Mouse (Mus musculus): ENCODE results near the gene Mesp1.
"Not testable (repeated sequence)": the region's sequence is repeated elsewhere in the genome, so short reads cannot be mapped to it uniquely, and the experiment has no call there.

The Mesp1 gene

GRCm38 (mm10) chr7:79792635-79793421 lies 760 bp downstream of the Mesp1 start:
- DNase-seq (ENCODE audit: low spot score in 2 of 2): peak in 1 of 2 experiments; percentile 39

GRCm38 (mm10) chr7:79789812-79790211 lies 3.8 kb downstream of the Mesp1 start:
- not testable (repeated sequence) for DNase-seq (ENCODE audit: low spot score in 2 of 2)

DNA sequence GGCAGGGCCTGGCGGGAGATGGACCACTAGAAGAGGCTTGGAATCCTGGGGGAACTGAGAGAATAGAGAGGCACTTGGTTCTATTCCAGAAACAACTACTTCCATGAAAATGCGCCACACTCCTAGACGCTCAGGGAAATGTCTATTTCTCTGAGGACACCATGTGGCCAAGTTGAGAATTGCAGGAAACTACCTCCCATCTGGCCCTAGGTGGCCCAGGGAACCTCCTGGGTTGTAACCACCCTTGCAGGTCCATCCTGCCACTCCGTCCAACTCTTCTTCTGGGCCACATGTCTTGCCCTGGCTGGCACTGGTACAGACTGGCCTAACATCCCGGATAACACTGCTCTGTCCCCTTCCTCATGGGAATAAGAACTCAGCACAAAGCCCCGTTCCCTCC lies 7.3 kb downstream of the Mesp1 start:
- DNase-seq (ENCODE audit: low spot score in 2 of 2): peak; percentile 18 to 55

GRCm38 (mm10) chr7:79782516-79782855 lies 11.1 kb downstream of the Mesp1 start:
- DNase-seq (ENCODE audit: low spot score in 2 of 2): no peak

DNA sequence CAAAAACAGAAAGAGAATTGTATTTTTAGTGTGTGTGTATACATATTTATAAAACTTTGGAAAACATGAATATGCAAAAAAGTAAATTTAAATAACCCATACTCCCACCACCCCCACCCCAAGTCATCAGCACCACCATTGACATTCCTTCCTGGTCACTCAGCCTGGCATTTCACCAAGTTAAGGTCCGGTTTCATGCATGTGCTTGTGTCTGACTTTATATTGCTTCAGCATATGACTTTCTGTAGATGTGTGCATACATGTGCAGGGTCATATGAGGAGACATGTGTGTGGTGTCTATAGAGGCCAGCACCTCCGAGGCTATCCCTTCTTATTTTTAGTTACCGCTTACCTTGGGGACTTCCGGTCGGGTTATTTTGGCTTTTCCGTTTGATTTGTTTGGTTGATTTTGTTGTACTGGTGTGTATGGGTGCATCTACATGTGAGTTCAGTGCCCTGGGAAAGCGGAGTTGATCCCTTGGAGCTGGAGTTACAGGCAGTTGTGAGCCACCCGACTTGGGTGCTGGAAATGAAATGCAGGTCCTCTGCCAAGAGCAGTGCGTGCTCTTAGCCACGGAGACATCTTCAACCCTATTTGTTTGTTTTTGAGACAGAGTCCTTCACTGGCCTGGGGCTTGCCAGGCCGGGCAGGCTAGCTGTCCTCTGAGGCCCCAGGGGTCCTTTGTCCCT lies 11.6 kb downstream of the Mesp1 start:
- DNase-seq (ENCODE audit: low spot score in 2 of 2): no peak

DNA sequence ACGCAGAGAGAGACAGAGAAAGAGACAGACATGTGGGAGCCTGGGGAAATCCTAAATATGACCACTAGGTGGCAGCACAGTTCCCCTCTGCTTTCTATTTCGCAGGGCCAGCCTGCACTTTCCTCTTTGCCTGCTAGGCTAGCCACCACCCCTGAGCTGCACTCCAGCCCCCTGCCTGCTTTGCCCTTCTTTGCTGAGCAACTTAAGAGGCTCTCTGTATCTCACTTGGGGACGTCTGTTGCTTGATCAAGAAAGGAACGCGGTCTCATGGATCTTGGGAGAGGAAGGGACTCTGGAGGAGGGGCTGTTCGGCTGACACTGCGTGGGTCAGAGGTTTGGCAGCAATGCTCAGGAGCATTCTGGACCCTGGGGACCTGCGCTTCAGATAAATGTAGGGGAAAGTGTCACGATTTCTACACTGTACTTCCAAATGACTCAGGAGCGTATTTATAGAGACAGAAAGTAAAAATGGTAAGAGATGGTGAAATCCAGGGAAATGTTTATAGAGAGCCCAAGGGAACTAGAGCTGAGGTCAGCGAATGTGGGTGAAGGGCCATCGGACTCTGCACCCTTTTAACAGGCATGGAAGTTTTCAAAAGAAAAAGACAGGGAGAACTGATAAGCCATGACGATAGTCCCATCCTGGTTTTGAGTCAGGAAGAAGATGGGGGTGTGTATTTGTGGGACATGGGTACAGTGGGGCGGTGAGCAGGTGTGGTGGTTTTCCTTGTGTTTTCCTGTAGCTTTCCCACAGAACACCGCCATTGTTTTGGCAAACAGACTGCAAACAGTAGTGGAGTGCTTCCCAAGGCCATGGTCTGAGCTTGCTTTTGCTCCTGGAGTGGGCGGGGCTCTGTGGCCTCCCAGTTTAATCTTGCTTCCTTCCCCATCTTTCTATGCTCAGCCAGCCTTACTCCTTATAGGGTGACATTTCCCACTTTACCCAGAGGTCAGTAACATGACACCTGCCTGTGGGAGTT lies 12.7 kb downstream of the Mesp1 start:
- DNase-seq (ENCODE audit: low spot score in 2 of 2): peak; percentile 48 to 53

GRCm38 (mm10) chr7:79771561-79772512 lies 21.8 kb downstream of the Mesp1 start:
- DNase-seq (ENCODE audit: low spot score in 2 of 2): no peak

GRCm38 (mm10) chr7:79769664-79770063 lies 23.9 kb downstream of the Mesp1 start:
- no peak for DNase-seq (ENCODE audit: low spot score in 2 of 2)

DNA sequence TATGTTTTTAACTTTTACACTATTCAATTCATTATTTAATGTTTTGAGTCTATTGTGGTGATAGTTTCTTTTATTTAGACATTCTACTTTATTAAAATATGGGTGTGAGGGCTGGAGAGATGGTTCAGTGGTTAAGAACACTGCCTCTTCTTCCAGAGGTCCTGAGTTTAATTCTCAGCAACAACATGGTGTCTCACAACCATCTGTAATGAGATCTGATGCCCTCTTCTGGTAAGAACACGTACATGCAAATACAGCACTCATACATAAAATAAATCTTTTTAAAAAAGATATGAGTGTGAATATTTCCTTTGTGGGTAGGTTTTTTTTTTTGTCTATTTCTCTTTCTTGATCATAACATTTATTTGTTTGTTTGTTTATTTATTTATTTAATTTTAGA lies 27.6 kb downstream of the Mesp1 start:
- no peak for DNase-seq (ENCODE audit: low spot score in 2 of 2)

DNA sequence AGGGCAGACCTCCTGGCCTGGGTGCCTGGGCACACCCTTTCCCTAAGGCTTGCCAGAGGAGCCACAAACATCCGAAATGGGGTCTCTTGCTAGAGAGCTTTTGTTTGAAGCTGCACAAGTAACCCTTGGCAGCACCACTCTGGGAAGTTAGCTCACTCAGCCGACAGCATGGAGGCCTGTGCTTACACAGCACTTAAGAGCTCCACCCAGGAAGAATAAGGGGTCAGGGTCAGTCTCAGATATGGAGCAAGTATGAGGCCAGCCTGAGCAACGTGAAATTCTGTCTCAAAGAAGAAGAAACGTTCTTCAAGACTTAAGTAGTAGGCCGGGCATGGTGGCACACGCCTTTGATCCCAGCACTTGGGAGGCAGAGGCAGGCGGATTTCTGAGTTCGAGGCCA lies 31.5 kb downstream of the Mesp1 start:
- no peak for DNase-seq (ENCODE audit: low spot score in 2 of 2)

GRCm38 (mm10) chr7:79761124-79761876 lies 32.3 kb downstream of the Mesp1 start:
- DNase-seq (ENCODE audit: low spot score in 2 of 2): no peak

DNA sequence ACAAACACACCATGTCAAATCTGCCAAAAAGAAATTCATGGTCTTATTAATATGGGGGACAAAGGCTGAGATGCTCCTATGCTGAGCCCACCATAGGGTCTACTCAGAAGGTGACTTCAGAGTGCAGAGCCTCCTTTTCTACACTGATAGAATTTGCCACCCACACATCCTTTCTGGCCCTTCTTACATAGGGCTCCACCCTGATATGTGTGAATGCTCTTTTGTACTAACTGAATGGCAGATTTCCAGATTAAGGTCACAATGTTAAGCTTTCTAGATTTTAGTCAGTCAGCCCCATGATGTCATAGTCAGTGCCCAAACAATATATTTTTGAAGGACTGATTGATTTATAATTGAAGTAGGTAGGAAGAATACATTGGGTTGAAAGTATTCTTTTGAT lies 33.8 kb downstream of the Mesp1 start:
- DNase-seq (ENCODE audit: low spot score in 2 of 2): no peak

GRCm38 (mm10) chr7:79758176-79758575 lies 35.4 kb downstream of the Mesp1 start:
- DNase-seq (ENCODE audit: low spot score in 2 of 2): no peak

DNA sequence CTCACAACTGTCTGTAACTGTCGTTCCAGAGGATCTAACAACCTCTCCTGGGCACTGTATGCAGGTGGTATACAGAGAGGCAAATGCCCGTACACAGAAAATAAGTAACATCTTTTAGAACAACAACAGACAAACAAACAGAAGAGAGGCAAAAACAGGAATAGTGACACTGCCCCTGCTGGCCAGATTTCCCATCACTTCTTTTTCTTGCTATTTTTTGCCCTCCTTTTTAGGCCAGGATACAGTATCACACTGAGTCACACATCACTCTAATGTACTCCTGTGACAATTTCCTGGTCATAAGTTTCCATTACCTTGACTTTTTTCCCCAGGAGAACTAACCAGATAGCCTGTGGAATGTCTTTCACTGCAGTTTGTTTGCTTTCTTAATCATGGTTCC lies 37.3 kb downstream of the Mesp1 start:
- no peak for DNase-seq (ENCODE audit: low spot score in 2 of 2)

GRCm38 (mm10) chr7:79749511-79749910 lies 44.1 kb downstream of the Mesp1 start:
- DNase-seq (ENCODE audit: low spot score in 2 of 2): no peak

DNA sequence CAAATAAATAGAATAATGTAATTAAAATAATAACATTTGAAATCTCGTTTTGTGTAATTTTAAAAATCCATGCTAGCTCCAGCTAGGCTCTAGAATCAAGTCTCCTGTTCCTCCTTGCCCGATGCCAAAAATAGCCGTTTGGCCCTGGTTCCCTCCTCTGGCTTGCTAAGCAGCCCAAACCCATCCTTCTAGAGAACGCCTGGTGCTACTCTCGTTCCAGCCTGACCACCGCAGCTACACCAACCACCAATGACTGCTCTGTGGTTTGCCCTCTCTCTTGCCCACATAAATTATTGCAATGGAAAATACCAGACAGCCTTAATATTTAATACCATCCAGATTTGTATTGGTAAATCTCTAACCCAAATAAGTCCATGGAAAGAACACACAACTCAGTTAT lies 45.9 kb downstream of the Mesp1 start:
- no peak for DNase-seq (ENCODE audit: low spot score in 2 of 2)

DNA sequence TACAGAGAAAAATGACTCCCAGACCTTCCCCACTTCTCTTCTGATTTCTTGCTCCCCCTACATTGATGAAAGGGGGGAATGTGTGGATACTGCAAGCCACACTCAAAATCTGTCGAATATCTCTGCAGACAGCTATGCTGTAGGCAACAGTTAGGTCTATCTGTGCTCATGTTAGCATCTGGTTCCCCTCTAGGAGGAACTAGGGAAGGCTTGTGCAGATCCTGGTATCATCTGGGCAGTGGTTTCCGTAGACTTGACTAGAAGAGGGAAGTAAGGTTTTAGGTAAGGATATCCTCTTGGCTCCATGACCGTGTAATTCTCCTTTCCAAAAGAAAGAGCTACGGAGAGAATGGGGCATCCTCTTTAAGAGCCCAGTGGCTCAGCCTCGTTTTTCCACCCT lies 49.0 kb downstream of the Mesp1 start:
- no peak for DNase-seq (ENCODE audit: low spot score in 2 of 2)

- no peak for DNase-seq (ENCODE audit: low spot score in 2 of 2)
Observed at GRCm38 (mm10) chr7:79744051-79744450, 49.5 kb downstream of the Mesp1 start.

DNA sequence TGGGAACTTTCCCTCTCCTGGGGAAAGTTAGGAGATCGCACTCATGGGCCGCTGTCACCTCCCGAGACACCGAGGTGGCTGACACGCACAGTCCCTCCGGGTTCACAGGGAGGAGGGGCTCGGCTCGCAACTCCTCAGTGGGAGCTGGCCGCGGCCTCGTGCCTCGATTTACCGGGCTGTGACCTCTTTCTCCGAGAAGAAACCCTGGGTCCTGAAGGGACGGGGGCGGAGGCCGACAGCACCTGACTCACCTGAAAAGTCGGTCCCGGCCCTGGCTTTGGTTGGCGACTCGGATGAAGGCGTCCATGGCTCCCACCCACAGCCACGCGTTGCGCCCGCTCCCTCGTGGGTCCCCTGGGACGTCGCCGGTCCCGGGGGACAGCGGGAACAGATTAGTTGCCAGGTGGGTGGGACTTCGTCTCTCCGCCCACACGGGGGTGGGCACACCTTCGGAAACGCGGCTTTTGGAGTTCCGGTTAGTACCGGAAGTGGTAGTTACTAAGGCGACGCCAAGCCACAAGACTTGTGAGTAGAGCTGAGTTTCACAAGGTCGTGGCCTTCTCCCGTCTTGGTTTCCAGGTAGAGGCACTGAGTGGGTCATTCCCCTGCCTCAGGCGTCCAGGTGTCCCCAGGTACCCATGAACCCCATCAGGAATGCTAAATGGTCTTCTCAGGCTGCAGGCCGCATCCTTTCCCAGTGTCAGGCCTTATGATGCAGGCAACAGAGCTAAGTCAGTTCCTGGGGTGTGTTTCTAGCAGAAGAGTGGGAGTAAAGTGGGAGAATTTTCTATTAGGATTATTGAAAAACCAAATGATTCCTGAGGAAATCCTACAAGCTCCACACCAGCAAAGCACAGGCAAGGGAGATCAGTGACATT lies 50.7 kb downstream of the Mesp1 start, which contains the start of the genes Pex11a and Wdr93:
Gene Pex11a (minus strand): TSS at position 473 of the 878 bp plus-strand sequence.
Gene Wdr93 (plus strand): TSS at position 505 of the 878 bp plus-strand sequence.
- peak; percentile 67 to 81 for DNase-seq (ENCODE audit: low spot score in 2 of 2)
